Mouse (Mus musculus): ENCODE data around the gene Ppm1k. TPM values are rescaled to one million over a fixed set of nuclear protein-coding genes. Genes with fewer than 3 reads are reported as not detected.

The Ppm1k gene
- total RNA-seq, 2 experiments from 2014 or later: 45.6 to 47.0 TPM

Other genes starting within 250 kb of the Ppm1k start
- gene Vmn1r16, start 206.0 kb downstream of the Ppm1k start, total RNA-seq (2021): not detected
- not detected for gene Vmn1r17, start 171.7 kb downstream of the Ppm1k start, total RNA-seq (2021)
- under 1 TPM; 0.02 TPM for gene Vmn1r18, start 139.7 kb downstream of the Ppm1k start, total RNA-seq (2021)
- not detected for gene Vmn1r19, start 131.7 kb downstream of the Ppm1k start, total RNA-seq (2021)
- not detected for gene Vmn1r20, start 106.5 kb downstream of the Ppm1k start, total RNA-seq (2021)
- 1 to 10 TPM; 4.8 to 6.5 TPM for gene Herc6, start 45.5 kb upstream of the Ppm1k start, total RNA-seq (2021)
- 1 to 10 TPM; 7.2 to 7.6 TPM for gene Pyurf, start 156.6 kb upstream of the Ppm1k start, total RNA-seq (2021)
- gene Lancl2, start 167.1 kb upstream of the Ppm1k start, total RNA-seq (2021): 100 to 1,000 TPM; 157 to 161 TPM